Mouse (Mus musculus): ENCODE results near the gene Dnah6.

DNA sequence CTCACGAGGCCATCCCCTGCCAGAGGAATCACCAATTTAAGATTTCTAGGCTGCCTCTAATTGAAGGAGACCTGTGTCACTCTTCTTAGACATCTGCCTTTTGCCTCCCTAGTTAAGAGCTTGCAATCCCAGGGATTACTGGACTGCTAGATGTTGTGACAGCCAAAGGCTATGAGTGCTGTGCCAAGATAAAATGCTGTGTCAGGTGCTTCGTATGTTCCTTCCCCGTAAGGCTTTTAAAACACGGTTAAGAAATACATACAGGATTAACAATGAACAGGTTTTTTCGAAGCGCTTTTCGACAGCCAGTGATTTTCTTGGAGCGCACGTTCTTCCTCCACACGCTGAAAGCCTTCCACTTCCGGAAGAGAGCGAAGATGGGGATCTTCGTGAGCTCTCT is 26.2 kb downstream of the Dnah6 start:
- TF ChIP-seq CTCF (IDR thresholded peaks at IDR 0.05; ENCODE audit: low read depth) = no peak
- TF ChIP-seq EP300 (optimal IDR thresholded peaks at IDR 0.05) = no peak
